Mouse (Mus musculus) forebrain, postnatal 0 days (tissue): ENCODE measurements around the gene Pkp1. TPM values are rescaled to one million over a fixed set of nuclear protein-coding genes. Genes with fewer than 3 reads are reported as not detected.

Experiments
- ATAC-seq: fragments of 200-750 bp; cut with Nextera tagmentation; 2 replicates; pipeline ENCODE4 v1.8.0; 2017; ENCODE audit warnings: mild to moderate bottlenecking, moderate library complexity
- DNase-seq: peaks from one replicate; pipeline ENCODE4 v3.0.0-alpha.2; 2015
- H3K27ac ChIP-seq: fragments of 300-500 bp; sonication (generic); 2 replicates; pipeline ENCODE4 v1.5.1; 2014; ENCODE audit warnings: low read depth, mild to moderate bottlenecking, antibody characterized with exemption, low read length, moderate library complexity, mixed read lengths
- H3K27me3 ChIP-seq: fragments of 300-500 bp; sonication (generic); 2 replicates; pipeline ENCODE4 v1.6.1; 2014; ENCODE audit warnings: mild to moderate bottlenecking, low read length, mixed read lengths; ENCODE audit not compliant: insufficient read depth
- H3K36me3 ChIP-seq: fragments of 300-500 bp; sonication (generic); 2 replicates; pipeline ENCODE4 v1.6.1; 2014; ENCODE audit warnings: mild to moderate bottlenecking, moderate library complexity; ENCODE audit not compliant: insufficient read depth
- H3K4me1 ChIP-seq: fragments of 300-500 bp; sonication (generic); 2 replicates; pipeline ENCODE4 v1.6.1; 2014; ENCODE audit warnings: antibody characterized with exemption; ENCODE audit not compliant: insufficient read depth
- H3K4me2 ChIP-seq: fragments of 300-500 bp; sonication (generic); 2 replicates; pipeline ENCODE4 v1.6.1; 2014; ENCODE audit warnings: low read depth, mild to moderate bottlenecking, moderate library complexity
- H3K4me3 ChIP-seq: fragments of 300-500 bp; sonication (generic); 2 replicates; pipeline ENCODE4 v1.5.1; 2014; ENCODE audit warnings: low read depth, low read length, mixed read lengths
- H3K9ac ChIP-seq: fragments of 300-500 bp; sonication (generic); 2 replicates; pipeline ENCODE4 v1.6.1; 2014; ENCODE audit warnings: mild to moderate bottlenecking
- H3K9me3 ChIP-seq: fragments of 300-500 bp; sonication (generic); 2 replicates; pipeline ENCODE4 v1.6.1; 2016; ENCODE audit warnings: low read length
- CTCF ChIP-seq: sonication (generic); IDR thresholded peaks from 2 replicates; pipeline ENCODE4 v1.5.1; 2016; ENCODE audit warnings: antibody characterized with exemption, control low read depth, low read depth
- whole genome bisulfite sequencing: fragments of 180-500 bp; shearing (Covaris S2); extraction: QIAGEN DNeasy Blood & Tissue Kit; methylation state at CpG from one replicate; pipeline ENCODE4 v1.1.7; 2014; 5-methylcytosine and 5-hydroxymethylcytosine counted together
- polyA plus RNA-seq: library from polyadenylated mRNA; unstranded; fragments of >200 nt; fragmentation: Nextera tagmentation; extraction: Ambion mirVana; gene quantifications from 2 replicates; pipeline ENCODE4 v1.2.1, GENCODE M21; 2015
- total RNA-seq: library from RNA; depleted of rRNA; stranded (reverse); fragments of >200 nt; gene quantifications from 2 replicates; pipeline ENCODE4 v1.2.3, GENCODE M21; 2014

Gene Pkp1
- total and polyA plus RNA-seq, 2 experiments from 2014 or later = 0.06 to 0.10 TPM

- Histone ChIP-seq H3K9ac (no peak overlapping the region), H3K27me3 (no peaks in the 10 kb centered on the region), H3K9me3 (no peaks in the 10 kb centered on the region), H3K4me2 (no peak overlapping the region), H3K27ac (no peak overlapping the region), H3K4me1 (no peaks in the 10 kb centered on the region), H3K36me3 (no peaks in the 10 kb centered on the region), H3K4me3 (no peak overlapping the region)
- TF ChIP-seq CTCF = peak; percentile 74
- ATAC-seq (peak; percentile 5; the same call in 1 of the 2 replicates), DNase-seq (peak; percentile 66)
- 11% methylated on average over 7 of the region's 7 CpGs for WGBS
Measured at GRCm38 (mm10) chr1:135945711-135946110, 26.7 kb upstream of the Pkp1 start.

GRCm38 (mm10) chr1:135944526-135945259 is 25.7 kb upstream of the Pkp1 start:
- peak; percentile 93 for TF ChIP-seq CTCF
- H3K36me3 ChIP-seq = no peaks in the 10 kb centered on the region
- no peak overlapping the region for H3K27ac ChIP-seq
- no peaks in the 10 kb centered on the region for H3K4me1 ChIP-seq
- DNase-seq (peak; percentile 92), ATAC-seq (peak; percentile 90)
- H3K9me3 ChIP-seq = no peaks in the 10 kb centered on the region
- 0 out of 2 replicates have a peak overlapping the region, but pooled peaks have one; percentile 26 for H3K4me2 ChIP-seq
- H3K27me3 ChIP-seq = no peaks in the 10 kb centered on the region
- H3K9ac ChIP-seq = no peak overlapping the region
- H3K4me3 ChIP-seq = no peak overlapping the region
- 45% methylated on average over 12 of the region's 12 CpGs for WGBS

- H3K4me2 ChIP-seq = no peak overlapping the region
- no peaks in the 10 kb centered on the region for H3K9me3 ChIP-seq
- DNase-seq = no peak
- no peak for TF ChIP-seq CTCF
- WGBS = 100% methylated on average over 2 of the region's 2 CpGs
- no peak overlapping the region for H3K9ac ChIP-seq
- ATAC-seq = no peak
- H3K4me1 ChIP-seq = no peaks in the 10 kb centered on the region
- no peak overlapping the region for H3K27ac ChIP-seq
- no peaks in the 10 kb centered on the region for H3K27me3 ChIP-seq
- H3K4me3 ChIP-seq = no peak overlapping the region
- no peaks in the 10 kb centered on the region for H3K36me3 ChIP-seq
Measured at GRCm38 (mm10) chr1:135943713-135944112, 24.7 kb upstream of the Pkp1 start.

- Histone ChIP-seq H3K9ac (no peak overlapping the region), H3K4me1 (no peaks in the 10 kb centered on the region), H3K9me3 (no peaks in the 10 kb centered on the region), H3K27me3 (no peaks in the 10 kb centered on the region), H3K36me3 (no peaks in the 10 kb centered on the region), H3K27ac (no peak overlapping the region), H3K4me2 (no peak overlapping the region), H3K4me3 (no peak overlapping the region)
- ATAC-seq (no peak), DNase-seq (no peak)
- WGBS = 48% methylated on average over 7 of the region's 7 CpGs
- no peak for TF ChIP-seq CTCF
Measured at GRCm38 (mm10) chr1:135942116-135942515, 23.1 kb upstream of the Pkp1 start.

- Histone ChIP-seq H3K4me3 (no peak overlapping the region), H3K4me1 (no peaks in the 10 kb centered on the region), H3K9me3 (no peaks in the 10 kb centered on the region), H3K9ac (no peak overlapping the region), H3K27me3 (no peaks in the 10 kb centered on the region), H3K4me2 (no peak overlapping the region), H3K36me3 (no peaks in the 10 kb centered on the region), H3K27ac (no peak overlapping the region)
- ATAC-seq (no peak), DNase-seq (no peak)
- no peak for TF ChIP-seq CTCF
- 78% methylated on average over 6 of the region's 6 CpGs for WGBS
Measured at GRCm38 (mm10) chr1:135941259-135942006, 22.4 kb upstream of the Pkp1 start.

- WGBS = 93% methylated on average over 1 of the region's 1 CpGs
- Histone ChIP-seq H3K27me3 (no peaks in the 10 kb centered on the region), H3K4me3 (no peak overlapping the region), H3K4me2 (no peak overlapping the region), H3K4me1 (no peaks in the 10 kb centered on the region), H3K9me3 (no peaks in the 10 kb centered on the region), H3K27ac (no peak overlapping the region), H3K36me3 (no peaks in the 10 kb centered on the region), H3K9ac (no peak overlapping the region)
- DNase-seq (no peak), ATAC-seq (no peak)
- no peak for TF ChIP-seq CTCF
Measured at GRCm38 (mm10) chr1:135936091-135936490, 17.1 kb upstream of the Pkp1 start.

- DNase-seq (no peak), ATAC-seq (no peak)
- 82% methylated on average over 18 of the region's 18 CpGs for WGBS
- H3K36me3 ChIP-seq = no peaks in the 10 kb centered on the region
- H3K9ac ChIP-seq = no peak overlapping the region
- TF ChIP-seq CTCF = no peak
- no peak overlapping the region for H3K4me2 ChIP-seq
- no peak overlapping the region for H3K27ac ChIP-seq
- no peaks in the 10 kb centered on the region for H3K27me3 ChIP-seq
- H3K9me3 ChIP-seq = no peaks in the 10 kb centered on the region
- H3K4me1 ChIP-seq = no peaks in the 10 kb centered on the region
- H3K4me3 ChIP-seq = no peak overlapping the region
Measured at GRCm38 (mm10) chr1:135933704-135934293, 14.8 kb upstream of the Pkp1 start.
